Mouse (Mus musculus) forebrain, embryonic 14.5 days (tissue): ENCODE measurements around the gene Park7. TPM values are rescaled to one million over a fixed set of nuclear protein-coding genes. Genes with fewer than 3 reads are reported as not detected.

Source experiments
- ATAC-seq: fragments of 200-750 bp; cut with Nextera tagmentation; 2 replicates; pipeline ENCODE4 v1.8.0; 2017; ENCODE audit warnings: mild to moderate bottlenecking, moderate library complexity
- DNase-seq: peaks from one replicate; pipeline ENCODE4 v3.0.0-alpha.2; 2015; ENCODE audit warnings: low spot score
- H3K27ac ChIP-seq: fragments of 300-500 bp; sonication (generic); 2 replicates; pipeline ENCODE4 v1.5.1; 2014; ENCODE audit warnings: low read depth, mild to moderate bottlenecking, control low read depth, low read length, moderate library complexity
- H3K27me3 ChIP-seq: fragments of 300-500 bp; sonication (generic); replicated peaks from 2 replicates; pipeline ENCODE4 v1.6.1; 2014; ENCODE audit warnings: low read length, control low read depth, mixed read lengths; ENCODE audit not compliant: control insufficient read depth, insufficient read depth
- H3K36me3 ChIP-seq: fragments of 300-500 bp; sonication (generic); 2 replicates; pipeline ENCODE4 v1.6.1; 2014; ENCODE audit warnings: low read length, control low read depth; ENCODE audit not compliant: control insufficient read depth, insufficient read depth
- H3K4me1 ChIP-seq: fragments of 300-500 bp; sonication (generic); 2 replicates; pipeline ENCODE4 v1.6.1; 2014; ENCODE audit warnings: antibody characterized with exemption, low read length, control low read depth; ENCODE audit not compliant: control insufficient read depth, insufficient read depth
- H3K4me2 ChIP-seq: fragments of 300-500 bp; sonication (generic); 2 replicates; pipeline ENCODE4 v1.6.1; 2014; ENCODE audit warnings: mild to moderate bottlenecking, control low read depth, low read length
- H3K4me3 ChIP-seq: fragments of 300-500 bp; sonication (generic); 2 replicates; pipeline ENCODE4 v1.5.1; 2014; ENCODE audit warnings: low read depth, low read length, control low read depth
- H3K9ac ChIP-seq: fragments of 300-500 bp; sonication (generic); 2 replicates; pipeline ENCODE4 v1.6.1; 2014; ENCODE audit warnings: mild to moderate bottlenecking, low read length, control low read depth, moderate library complexity
- H3K9me3 ChIP-seq: fragments of 300-500 bp; sonication (generic); replicated peaks from 2 replicates; pipeline ENCODE4 v1.6.1; 2016; ENCODE audit warnings: low read length, control low read depth, mixed read lengths; ENCODE audit not compliant: control insufficient read depth
- WGBS: fragments of 180-500 bp; shearing (Covaris S2); extraction: QIAGEN DNeasy Blood & Tissue Kit; methylation state at CpG from one replicate; pipeline ENCODE4 v1.1.7; 2014; 5-methylcytosine and 5-hydroxymethylcytosine counted together
- polyA plus RNA-seq: library from polyadenylated mRNA; unstranded; fragments of >200 nt; fragmentation: Nextera tagmentation; extraction: Ambion mirVana; gene quantifications from 2 replicates; pipeline ENCODE4 v1.2.1, GENCODE M21; 2014

Park7 gene
- polyA plus RNA-seq, result 447 and 495 TPM in 2 replicates

GRCm38 (mm10) chr4:150914290-150914733 is at the start of gene Park7, which contains the start of gene Tnfrsf9:
Gene Park7, minus strand, starts transcription at chr4:150914437.
Gene Tnfrsf9, plus strand, starts transcription at chr4:150914562.
- Histone ChIP-seq H3K9me3 (no peaks in the 10 kb centered on the region), H3K9ac (peak within 1 kb of the TSS; percentile 80), H3K4me2 (peak within 1 kb of the TSS; percentile 57), H3K4me3 (peak within 1 kb of the TSS; percentile 66), H3K36me3 (no peaks in the 10 kb centered on the region), H3K27me3 (no peaks in the 10 kb centered on the region), H3K27ac (peak within 1 kb of the TSS; percentile 60; the same call in 1 of the 2 replicates), H3K4me1 (peaks cover 11% of the 10 kb centered on the region)
- WGBS, result under 1% methylated on average over 48 of the region's 48 CpGs
- ATAC-seq, result peak; percentile 86
- peak; percentile 98 for DNase-seq

- ATAC-seq, result no peak
- Histone ChIP-seq H3K9me3 (no peaks in the 10 kb centered on the region), H3K4me3 (no peak overlapping the region), H3K36me3 (no peaks in the 10 kb centered on the region), H3K4me1 (no peaks in the 10 kb centered on the region), H3K27me3 (no peaks in the 10 kb centered on the region), H3K9ac (no peak overlapping the region), H3K4me2 (no peak overlapping the region), H3K27ac (no peak overlapping the region)
- 66% methylated on average over 2 of the region's 2 CpGs for WGBS
- no peak for DNase-seq
These were observed 49.5 kb upstream of the Park7 start for GRCm38 (mm10) chr4:150963711-150964110.

GRCm38 (mm10) chr4:150962231-150962630 is 48.0 kb upstream of the Park7 start:
- peak; percentile 49 for DNase-seq
- 62% methylated on average over 6 of the region's 6 CpGs for WGBS

GRCm38 (mm10) chr4:150958536-150958935 is 44.3 kb upstream of the Park7 start:
- 82% methylated on average over 7 of the region's 7 CpGs for WGBS
- no peaks in the 10 kb centered on the region for H3K9me3 ChIP-seq

More at GRCm38 (mm10) chr4:150962231-150962630, 48.0 kb upstream of the Park7 start:
- Histone ChIP-seq H3K4me2 (no peak overlapping the region), H3K4me1 (no peaks in the 10 kb centered on the region), H3K36me3 (no peaks in the 10 kb centered on the region), H3K9ac (no peak overlapping the region), H3K4me3 (no peak overlapping the region), H3K9me3 (no peaks in the 10 kb centered on the region), H3K27me3 (no peaks in the 10 kb centered on the region), H3K27ac (no peak overlapping the region)
- ATAC-seq, result no peak

GRCm38 (mm10) chr4:150957106-150957458 is 42.8 kb upstream of the Park7 start:
- Histone ChIP-seq H3K27me3 (no peaks in the 10 kb centered on the region), H3K4me2 (no peak overlapping the region), H3K9me3 (no peaks in the 10 kb centered on the region), H3K27ac (no peak overlapping the region), H3K4me1 (peaks cover 3% of the 10 kb centered on the region; the same call in 1 of the 2 replicates), H3K4me3 (no peak overlapping the region), H3K9ac (no peak overlapping the region), H3K36me3 (no peaks in the 10 kb centered on the region)
- DNase-seq (no peak), ATAC-seq (no peak; the same call in 1 of the 2 replicates)
- 39% methylated on average over 1 of the region's 1 CpGs for WGBS

More at GRCm38 (mm10) chr4:150958536-150958935, 44.3 kb upstream of the Park7 start:
- Histone ChIP-seq H3K27me3 (no peaks in the 10 kb centered on the region), H3K4me1 (peaks cover 3% of the 10 kb centered on the region; the same call in 1 of the 2 replicates), H3K9ac (no peak overlapping the region), H3K27ac (no peak overlapping the region), H3K36me3 (no peaks in the 10 kb centered on the region), H3K4me3 (no peak overlapping the region), H3K4me2 (no peak overlapping the region)
- DNase-seq (no peak), ATAC-seq (no peak)

GRCm38 (mm10) chr4:150956369-150957105 is 42.3 kb upstream of the Park7 start:
- ATAC-seq (peak; percentile 44), DNase-seq (peak; percentile 71)
- WGBS, result 45% methylated on average over 13 of the region's 13 CpGs
- Histone ChIP-seq H3K27me3 (no peaks in the 10 kb centered on the region), H3K36me3 (no peaks in the 10 kb centered on the region), H3K9me3 (no peaks in the 10 kb centered on the region), H3K27ac (peak overlapping the region; percentile 44; the same call in 1 of the 2 replicates), H3K4me3 (no peak overlapping the region), H3K4me1 (peaks cover 3% of the 10 kb centered on the region; the same call in 1 of the 2 replicates), H3K4me2 (0 out of 2 replicates have a peak overlapping the region, but pooled peaks have one; percentile 14), H3K9ac (no peak overlapping the region)

GRCm38 (mm10) chr4:150950972-150951371 is 36.7 kb upstream of the Park7 start:
- no peak overlapping the region for H3K4me2 ChIP-seq
- H3K4me1 ChIP-seq, result no peaks in the 10 kb centered on the region
- no peak overlapping the region for H3K9ac ChIP-seq
- H3K27ac ChIP-seq, result no peak overlapping the region
- WGBS, result 88% methylated on average over 10 of the region's 10 CpGs
- no peaks in the 10 kb centered on the region for H3K9me3 ChIP-seq
- ATAC-seq (no peak), DNase-seq (no peak)
- no peaks in the 10 kb centered on the region for H3K27me3 ChIP-seq
- H3K36me3 ChIP-seq, result no peaks in the 10 kb centered on the region
- H3K4me3 ChIP-seq, result no peak overlapping the region

GRCm38 (mm10) chr4:150944707-150945106 is 30.5 kb upstream of the Park7 start:
- Histone ChIP-seq H3K4me3 (no peak overlapping the region), H3K36me3 (no peaks in the 10 kb centered on the region), H3K4me2 (no peak overlapping the region), H3K4me1 (no peaks in the 10 kb centered on the region), H3K27me3 (no peaks in the 10 kb centered on the region), H3K9ac (no peak overlapping the region), H3K27ac (no peak overlapping the region), H3K9me3 (no peaks in the 10 kb centered on the region)
- ATAC-seq, result no peak
- no peak for DNase-seq
- WGBS, result 94% methylated on average over 7 of the region's 7 CpGs
